Mouse (Mus musculus): ENCODE results near the gene Zbtb20.
A peak's percentile ranks its signal among the peaks of the same experiment; 100 is the strongest.

The Zbtb20 gene

DNA sequence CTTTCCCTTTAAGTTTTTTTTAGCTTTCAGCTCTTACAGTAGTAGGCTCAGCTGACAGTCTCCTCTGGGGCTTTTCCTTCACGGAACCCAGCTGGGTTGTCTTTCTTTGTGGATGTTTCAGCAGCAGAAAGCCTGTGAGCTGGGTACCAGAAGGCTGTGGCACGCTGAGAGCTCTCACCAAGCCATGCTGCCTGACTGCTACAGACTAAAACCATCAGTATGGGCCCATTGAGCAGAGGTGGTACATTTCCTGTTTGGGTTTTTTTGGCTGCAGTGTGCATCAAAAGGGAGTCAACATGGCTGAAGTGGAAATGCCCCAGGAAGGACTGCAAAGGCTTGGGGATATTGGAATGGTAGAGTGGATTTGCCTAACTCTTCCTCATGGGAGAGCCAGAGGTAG lies 724.0 kb downstream of the Zbtb20 start:
- DNase-seq (ENCODE audit: low read depth, low spot score), result no peak

DNA sequence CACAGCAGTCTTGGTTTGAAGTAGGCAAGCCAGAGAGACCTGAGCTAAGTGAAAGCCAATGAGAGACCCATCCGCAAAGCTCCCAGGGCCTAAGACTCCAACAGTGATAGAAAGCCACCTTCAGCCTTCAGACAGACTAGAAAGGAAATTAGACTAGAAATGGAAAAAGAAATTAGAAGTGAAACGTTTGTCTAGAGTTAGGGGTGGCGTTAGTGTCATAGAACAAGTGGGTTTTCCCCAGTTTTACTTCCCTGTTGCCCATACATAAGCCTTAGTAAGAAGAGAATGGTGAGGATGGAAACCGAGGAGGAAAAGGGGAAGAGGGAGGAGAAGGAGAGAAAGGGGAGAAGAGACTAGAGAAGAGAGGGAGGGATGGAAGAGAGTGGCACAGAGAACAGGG lies 726.9 kb downstream of the Zbtb20 start:
- DNase-seq (ENCODE audit: low read depth, low spot score), result no peak

GRCm38 (mm10) chr16:43603591-43604141 lies 728.0 kb downstream of the Zbtb20 start:
- DNase-seq (ENCODE audit: low read depth, low spot score), result peak; percentile 75

- DNase-seq (ENCODE audit: low read depth, low spot score), result no peak
Observed at GRCm38 (mm10) chr16:43604399-43605013, 728.8 kb downstream of the Zbtb20 start.

DNA sequence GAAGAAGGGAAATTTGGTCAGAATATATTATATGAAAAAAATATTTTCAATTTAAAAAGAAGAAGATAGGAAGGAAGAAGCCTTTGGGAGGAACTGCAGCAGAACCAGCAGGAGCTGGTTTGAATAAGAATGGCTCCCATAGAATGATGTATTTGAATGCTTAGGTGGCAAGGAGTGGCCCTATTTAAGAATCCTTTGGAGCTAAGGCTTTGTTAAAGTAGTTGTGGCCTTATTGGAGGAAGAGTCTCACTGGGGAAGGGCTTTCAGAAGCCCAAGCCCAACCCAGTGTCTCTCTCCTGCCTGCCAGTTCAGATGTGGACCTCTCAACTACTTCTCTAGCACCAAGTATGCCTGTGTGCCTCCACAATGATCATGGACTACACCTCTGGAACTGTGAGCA lies 731.4 kb downstream of the Zbtb20 start:
- DNase-seq (ENCODE audit: low read depth, low spot score), result no peak

GRCm38 (mm10) chr16:43608066-43608465 lies 732.4 kb downstream of the Zbtb20 start:
- no peak for DNase-seq (ENCODE audit: low read depth, low spot score)

GRCm38 (mm10) chr16:43610375-43610774 lies 734.7 kb downstream of the Zbtb20 start:
- DNase-seq (ENCODE audit: low read depth, low spot score), result no peak

DNA sequence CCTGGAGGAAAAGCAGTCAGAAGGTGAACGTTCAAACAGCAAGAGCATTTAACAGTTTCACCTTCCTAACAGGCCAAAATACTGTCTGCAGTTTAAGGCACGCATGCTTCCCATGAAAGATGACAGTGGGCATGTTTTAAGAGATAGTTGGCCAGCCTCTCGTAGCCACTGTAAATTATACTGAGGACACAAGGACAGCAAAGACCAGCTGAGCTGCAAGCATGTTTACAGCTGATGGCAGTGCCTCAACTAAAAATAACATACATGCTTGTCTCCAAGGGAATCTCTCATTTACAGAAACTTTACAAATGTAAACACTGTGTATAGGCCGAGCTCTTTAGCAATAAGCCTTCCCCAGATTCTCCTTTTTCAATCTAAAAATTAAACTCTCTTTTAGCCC lies 740.7 kb downstream of the Zbtb20 start:
- no peak for DNase-seq (ENCODE audit: low read depth, low spot score)

- peak; percentile 44 for DNase-seq (ENCODE audit: low read depth, low spot score)
Observed at GRCm38 (mm10) chr16:43617346-43617745, 741.7 kb downstream of the Zbtb20 start.

GRCm38 (mm10) chr16:43618286-43618685 lies 742.6 kb downstream of the Zbtb20 start:
- DNase-seq (ENCODE audit: low read depth, low spot score), result no peak

GRCm38 (mm10) chr16:43619277-43619676 lies 743.6 kb downstream of the Zbtb20 start:
- DNase-seq (ENCODE audit: low read depth, low spot score), result no peak

GRCm38 (mm10) chr16:43620359-43620758 lies 744.7 kb downstream of the Zbtb20 start:
- no peak for DNase-seq (ENCODE audit: low read depth, low spot score)

DNA sequence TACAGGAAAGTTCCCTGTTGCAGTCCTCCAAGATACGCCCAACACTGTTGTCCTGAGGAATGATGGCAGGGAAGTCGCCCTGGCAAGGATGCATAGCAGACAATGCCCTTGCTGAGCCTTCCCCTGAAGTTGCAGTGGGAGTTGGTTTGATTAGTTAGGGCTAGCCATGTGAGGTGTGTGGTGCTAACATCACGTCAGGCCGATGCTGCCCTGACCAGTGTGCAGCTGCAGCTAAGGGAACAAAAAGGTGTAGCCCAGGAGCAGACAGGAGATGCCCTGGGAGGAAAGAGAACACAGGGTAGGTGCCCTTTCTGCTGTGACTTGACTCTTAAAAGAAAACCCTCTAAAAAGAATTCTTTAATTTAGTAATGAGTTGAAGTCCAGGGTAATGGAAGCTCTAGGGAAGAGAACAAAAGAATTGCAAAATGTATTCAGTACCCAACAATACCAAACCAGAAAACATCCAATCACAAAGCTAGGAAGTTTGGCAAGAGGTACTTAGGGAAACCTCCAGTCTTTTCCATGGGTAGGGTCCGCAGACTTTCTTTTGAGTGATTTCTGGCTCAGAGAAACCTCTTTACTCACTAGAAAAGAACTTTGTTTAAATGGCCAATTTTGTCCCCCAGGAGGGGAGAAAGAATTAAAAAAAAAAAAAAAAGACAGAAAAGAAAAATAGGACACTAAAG lies 747.8 kb downstream of the Zbtb20 start:
- DNase-seq (ENCODE audit: low read depth, low spot score), result no peak

GRCm38 (mm10) chr16:43624876-43625275 lies 749.2 kb downstream of the Zbtb20 start:
- DNase-seq (ENCODE audit: low read depth, low spot score), result no peak

- no peak for DNase-seq (ENCODE audit: low read depth, low spot score)
Observed at GRCm38 (mm10) chr16:43625289-43625688, 749.6 kb downstream of the Zbtb20 start.

GRCm38 (mm10) chr16:43625956-43626355 lies 750.3 kb downstream of the Zbtb20 start:
- no peak for DNase-seq (ENCODE audit: low read depth, low spot score)

GRCm38 (mm10) chr16:43628662-43629061 lies 753.0 kb downstream of the Zbtb20 start:
- no peak for DNase-seq (ENCODE audit: low read depth, low spot score)

- no peak for DNase-seq (ENCODE audit: low read depth, low spot score)
Observed at GRCm38 (mm10) chr16:43631758-43632157, 756.1 kb downstream of the Zbtb20 start.

DNA sequence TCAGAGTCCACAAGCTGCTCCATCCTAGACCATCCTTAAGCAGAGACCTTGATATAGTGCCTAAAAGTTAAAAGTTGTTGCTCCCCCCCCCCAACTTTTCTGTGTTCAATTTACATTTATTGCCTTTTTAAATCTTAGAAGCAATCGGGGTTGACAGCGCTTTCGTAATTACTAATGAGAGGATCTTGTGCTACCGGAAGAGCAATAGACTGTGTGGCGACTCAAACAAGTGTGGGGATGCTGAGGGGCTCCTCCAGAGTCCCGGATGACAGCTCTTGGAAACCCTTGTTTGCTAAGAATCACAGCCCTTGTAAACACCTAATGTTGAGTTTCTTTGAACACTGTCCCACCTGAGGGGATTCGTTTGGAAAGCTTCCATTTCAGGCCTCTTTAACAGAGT lies 758.4 kb downstream of the Zbtb20 start:
- DNase-seq (ENCODE audit: low read depth, low spot score), result no peak

DNA sequence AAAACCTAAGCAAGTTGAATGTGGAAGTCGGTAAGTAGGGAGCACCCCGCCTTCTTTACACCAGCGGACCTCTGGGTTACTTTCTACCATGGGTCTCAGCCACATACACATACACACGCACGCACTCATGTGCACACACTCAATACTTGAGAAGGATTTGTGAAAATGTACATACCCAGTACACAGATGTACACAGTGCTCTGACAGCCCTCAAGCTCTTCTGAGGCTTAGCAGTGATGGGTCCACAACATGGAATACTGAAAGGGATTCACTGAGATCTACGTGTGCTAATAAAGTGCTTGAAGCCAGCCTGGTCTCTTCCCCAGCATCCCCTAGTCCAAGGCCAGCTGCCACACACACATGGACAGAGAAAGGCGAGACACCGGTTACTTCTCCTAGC lies 761.6 kb downstream of the Zbtb20 start:
- DNase-seq (ENCODE audit: low read depth, low spot score), result no peak

- no peak for DNase-seq (ENCODE audit: low read depth, low spot score)
Observed at GRCm38 (mm10) chr16:43638406-43639049, 762.8 kb downstream of the Zbtb20 start.

DNA sequence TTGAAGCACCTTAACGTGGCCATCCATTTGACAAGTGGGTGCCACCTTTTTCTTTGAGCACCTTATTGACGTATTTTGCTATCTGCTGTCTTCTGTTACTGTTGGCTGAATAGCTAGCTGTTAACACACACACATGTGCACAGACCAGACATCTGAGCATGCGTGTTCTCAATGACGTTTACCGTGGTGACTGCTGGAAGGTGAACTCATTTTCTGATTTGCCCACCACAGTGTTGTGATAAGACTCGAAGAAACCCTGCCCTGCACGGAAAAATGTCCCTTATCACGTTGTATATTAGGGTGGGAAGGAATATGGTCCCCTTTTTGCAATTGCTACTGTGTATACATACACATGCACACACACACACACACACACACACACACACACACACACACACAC lies 765.5 kb downstream of the Zbtb20 start:
- DNase-seq (ENCODE audit: low read depth, low spot score), result no peak

GRCm38 (mm10) chr16:43645879-43646278 lies 770.2 kb downstream of the Zbtb20 start:
- DNase-seq (ENCODE audit: low read depth, low spot score), result no peak
